Mouse (Mus musculus): ENCODE measurements at regions not wholly inside any gene's neighbourhood (a gene's known extent, or its start where the extent isn't known, plus 50 kb on each side); places are given as distances from the start of the nearest gene placed in this dataset.

DNA sequence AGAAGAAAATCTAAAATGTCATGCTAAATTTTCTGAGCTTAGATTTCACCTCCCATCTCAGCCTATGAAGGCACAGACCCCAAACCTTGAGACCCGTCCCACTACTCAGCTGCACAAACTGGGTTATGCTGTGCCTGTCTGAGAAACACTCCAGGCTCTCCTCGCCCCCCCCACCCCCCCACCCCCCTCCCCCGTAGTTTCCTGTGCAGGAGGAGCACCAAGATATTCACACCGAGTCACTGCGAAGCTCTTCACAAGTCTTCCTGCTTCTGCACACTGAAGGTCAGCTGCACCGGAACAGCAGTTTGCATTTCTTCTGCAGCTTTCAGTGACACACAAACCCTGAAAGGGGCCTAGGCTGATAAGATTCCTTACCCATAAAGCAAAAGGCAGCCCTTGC lies 163.9 kb upstream of the Tll1 start:
- no peak for TF ChIP-seq POLR2AphosphoS2 (IDR thresholded peaks at IDR 0.05; ENCODE audit: insufficient read length, low read depth)
- no peak for TF ChIP-seq TCF12 (IDR thresholded peaks at IDR 0.05; ENCODE audit: insufficient read depth, poor library complexity, severe bottlenecking)
- no peak for TF ChIP-seq MYOD1 (IDR thresholded peaks at IDR 0.05; ENCODE audit: control insufficient read depth in 1 of 3, insufficient read length in 2 of 3, low read depth in 2 of 3)
- no peak for TF ChIP-seq E2F4 (IDR thresholded peaks at IDR 0.05; ENCODE audit: insufficient read depth)
- no peak for TF ChIP-seq POLR2A (IDR thresholded peaks at IDR 0.05; ENCODE audit: insufficient read length, low read depth)
- TF ChIP-seq SRF (IDR thresholded peaks at IDR 0.05; ENCODE audit: control insufficient read depth, insufficient read length, low read depth): no peak
- TF ChIP-seq USF1 (IDR thresholded peaks at IDR 0.05; ENCODE audit: low read depth): no peak
- TF ChIP-seq CEBPB (IDR thresholded peaks at IDR 0.05; ENCODE audit: insufficient read depth, poor library complexity, severe bottlenecking): no peak
